Mouse (Mus musculus) duodenum, adult 2 months (tissue): ENCODE data around the gene Pgk1. TPM values are rescaled to one million over a fixed set of nuclear protein-coding genes. Genes with fewer than 3 reads are reported as not detected.

Experiments used
- polyA plus RNA-seq: library from polyadenylated mRNA; depleted of rRNA; stranded (reverse); fragments of >200 nt; gene quantifications from 2 replicates; pipeline ENCODE4 v1.2.3, GENCODE M21; 2012; ENCODE audit warnings: low replicate concordance; rRNA removed

Gene Pgk1
- 34.2 and 51.0 TPM in 2 replicates for polyA plus RNA-seq

DNA sequence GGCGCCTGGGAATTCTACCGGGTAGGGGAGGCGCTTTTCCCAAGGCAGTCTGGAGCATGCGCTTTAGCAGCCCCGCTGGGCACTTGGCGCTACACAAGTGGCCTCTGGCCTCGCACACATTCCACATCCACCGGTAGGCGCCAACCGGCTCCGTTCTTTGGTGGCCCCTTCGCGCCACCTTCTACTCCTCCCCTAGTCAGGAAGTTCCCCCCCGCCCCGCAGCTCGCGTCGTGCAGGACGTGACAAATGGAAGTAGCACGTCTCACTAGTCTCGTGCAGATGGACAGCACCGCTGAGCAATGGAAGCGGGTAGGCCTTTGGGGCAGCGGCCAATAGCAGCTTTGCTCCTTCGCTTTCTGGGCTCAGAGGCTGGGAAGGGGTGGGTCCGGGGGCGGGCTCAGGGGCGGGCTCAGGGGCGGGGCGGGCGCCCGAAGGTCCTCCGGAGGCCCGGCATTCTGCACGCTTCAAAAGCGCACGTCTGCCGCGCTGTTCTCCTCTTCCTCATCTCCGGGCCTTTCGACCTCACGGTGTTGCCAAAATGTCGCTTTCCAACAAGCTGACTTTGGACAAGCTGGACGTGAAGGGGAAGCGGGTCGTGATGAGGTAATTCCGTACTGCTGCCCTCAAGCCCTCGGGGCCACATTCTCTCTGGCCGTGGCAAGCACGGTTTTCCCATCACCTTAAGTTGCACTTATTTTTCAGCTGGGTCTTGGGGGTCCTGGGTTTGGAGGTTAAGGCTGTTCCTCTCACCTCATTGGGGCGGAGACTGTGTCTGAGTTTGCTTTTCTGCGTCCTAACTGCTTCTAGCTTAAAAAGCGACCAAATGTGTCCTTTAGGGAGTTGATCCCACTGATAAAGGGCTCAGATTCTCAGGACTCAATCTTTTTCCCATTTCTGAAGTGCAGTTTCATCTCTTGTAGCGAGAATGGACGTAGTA, at the start of gene Pgk1:
Gene Pgk1 (plus strand): TSS at position 388 of the 937 bp plus-strand sequence.

DNA sequence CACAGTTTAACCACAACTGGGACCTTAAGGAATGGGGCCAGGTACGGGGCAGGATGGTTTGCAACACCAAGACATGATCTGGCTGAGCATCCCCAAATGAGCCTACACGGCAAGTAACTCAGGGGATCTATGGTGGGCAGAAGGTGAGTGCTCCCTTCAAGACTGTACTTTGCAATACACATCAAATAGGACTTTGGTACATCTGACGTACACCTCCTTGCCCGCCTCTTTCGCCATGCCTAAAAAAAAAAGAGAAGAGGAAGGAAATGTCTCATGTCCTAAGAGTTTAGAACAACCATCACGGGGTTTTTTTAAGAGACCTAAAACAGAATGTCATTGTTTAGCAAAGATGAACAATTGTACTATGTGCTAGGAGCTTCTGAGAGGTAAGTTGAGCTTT, 44.0 kb upstream of the Pgk1 start, which contains the start of gene Tlr13:
Gene Tlr13 (plus strand): TSS at position 269 of the 400 bp plus-strand sequence.

DNA sequence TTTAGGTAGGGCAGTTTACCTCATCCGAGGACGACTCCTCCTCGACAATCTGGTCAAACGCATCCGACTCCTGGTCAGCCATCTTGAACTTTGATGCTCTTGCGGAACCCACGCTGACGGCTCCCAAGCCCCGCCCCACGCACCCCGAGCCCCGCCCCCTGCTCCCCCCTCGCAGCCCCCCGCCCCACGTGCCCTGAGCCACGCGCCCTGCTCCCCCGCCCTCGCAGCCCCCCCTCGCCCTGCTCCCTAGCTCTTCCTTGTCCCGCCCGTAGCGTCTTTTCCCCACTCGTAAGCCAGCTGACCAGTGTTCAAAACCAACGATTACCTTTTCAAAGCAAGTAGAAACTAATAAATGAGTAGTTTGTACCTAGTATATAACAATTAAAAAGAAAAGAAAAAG, 34.2 kb downstream of the Pgk1 start, which contains the start of gene Taf9b:
Gene Taf9b (minus strand): TSS at position 101 of the 400 bp plus-strand sequence.

Other genes with a start within 250 kb of the Pgk1 start
- 1.5 and 2.3 TPM in 2 replicates for gene Magt1, start 175.2 kb upstream of the Pgk1 start, polyA plus RNA-seq
- gene Cox7b, start 171.4 kb upstream of the Pgk1 start, polyA plus RNA-seq: 94.2 and 227 TPM in 2 replicates
- gene Atp7a, start 159.8 kb upstream of the Pgk1 start, polyA plus RNA-seq: 0.25 and 0.58 TPM in 2 replicates
- gene Tlr13, start 43.9 kb upstream of the Pgk1 start, polyA plus RNA-seq: 0.09 and 0.14 TPM in 2 replicates
- gene Taf9b, start 34.1 kb downstream of the Pgk1 start, polyA plus RNA-seq: 0.21 and 0.25 TPM in 2 replicates
- not detected in 2 replicates for gene Fnd3c2, start 68.3 kb downstream of the Pgk1 start, polyA plus RNA-seq